Mouse (Mus musculus): Measurements from ENCODE around the gene Adam22.

DNA sequence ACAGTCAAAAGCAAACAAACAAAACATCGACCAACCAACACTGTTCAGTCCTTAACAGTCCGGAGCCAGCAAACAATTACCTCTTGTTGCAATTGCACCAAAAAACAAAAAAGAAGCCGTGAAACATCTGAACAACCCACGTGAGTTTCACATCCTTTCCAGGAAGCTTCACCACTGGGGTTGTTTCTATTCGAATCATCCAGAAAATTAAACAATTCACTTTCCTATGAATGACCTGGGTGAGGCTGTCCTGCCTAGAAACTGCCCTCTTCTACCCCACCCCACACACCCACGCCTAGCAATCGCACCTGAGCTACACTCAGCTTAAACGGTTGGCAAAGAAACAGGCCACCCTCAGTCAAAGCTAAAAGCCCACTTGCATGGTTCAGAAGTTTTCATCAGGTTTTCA lies 312.2 kb downstream of the Adam22 start:
- TF ChIP-seq CTCF (IDR thresholded peaks at IDR 0.05; ENCODE audit: borderline replicate concordance, insufficient read depth, low read depth, low read length) (no peak), POLR2A (IDR thresholded peaks at IDR 0.05; ENCODE audit: borderline replicate concordance, insufficient read depth, low read length) (no peak)

Data from cerebellum, adult 2 months (tissue).